Mouse (Mus musculus): Measurements from ENCODE around the gene Tgm1.

DNA sequence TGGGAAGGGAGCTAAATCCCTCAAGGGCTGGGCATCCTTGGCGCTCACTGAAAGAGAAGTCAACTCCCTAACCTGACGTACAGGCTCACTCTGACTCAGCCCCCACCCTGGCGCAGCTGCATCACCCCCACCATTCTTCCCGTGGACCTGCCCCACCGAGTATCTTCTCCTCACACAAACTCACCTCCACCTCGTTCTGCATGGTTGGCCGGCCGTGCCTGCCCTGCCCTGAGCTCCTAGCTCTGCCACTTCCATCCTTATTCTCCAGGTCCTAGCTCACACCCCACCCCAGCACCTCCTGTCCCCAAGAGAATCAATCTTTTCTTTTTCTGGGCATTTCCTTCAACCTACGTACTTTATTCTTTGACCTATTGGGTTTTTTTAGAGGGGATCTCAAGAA lies 12.6 kb downstream of the Tgm1 start:
- TF ChIP-seq CTCF (IDR thresholded peaks at IDR 0.05; ENCODE audit: borderline replicate concordance, extremely low read depth, insufficient read depth, insufficient read length) (no peak), POLR2A (IDR thresholded peaks at IDR 0.05; ENCODE audit: borderline replicate concordance, extremely low read depth, insufficient read depth, insufficient read length, poor library complexity, severe bottlenecking) (no peak)
